Mouse (Mus musculus) lung, adult 2 months (tissue): ENCODE data around the gene Tmem8. TPM values are rescaled to one million over a fixed set of nuclear protein-coding genes. Genes with fewer than 3 reads are reported as not detected.

Source experiments
- DNase-seq: peaks from one replicate; pipeline ENCODE4 v3.0.0; 2022
- H3K4me1 ChIP-seq: fragments of 200-500 bp; 2 replicates; pipeline ENCODE4 v1.6.1; 2011; ENCODE audit warnings: low read length; ENCODE audit not compliant: control insufficient read depth, insufficient read depth
- H3K4me3 ChIP-seq: fragments of 200-500 bp; replicated peaks from 2 replicates; pipeline ENCODE3; 2011; ENCODE audit warnings: low read depth, mild to moderate bottlenecking, control low read depth, low read length; ENCODE audit errors: extremely low read depth
- CTCF ChIP-seq: fragments of 200-500 bp; IDR thresholded peaks from 2 replicates; pipeline ENCODE4 v1.5.1; 2011; ENCODE audit warnings: mild to moderate bottlenecking, low read length, control low read depth; ENCODE audit not compliant: insufficient read depth
- POLR2A ChIP-seq: fragments of 200-500 bp; IDR thresholded peaks from 2 replicates; pipeline ENCODE4 v1.6.1; 2011; ENCODE audit warnings: low read depth, mild to moderate bottlenecking, control low read depth, low read length, borderline replicate concordance; ENCODE audit errors: extremely low read depth
- WGBS: fragments of 180-500 bp; shearing (Covaris S2); methylation state at CpG from one replicate; pipeline ENCODE4 v1.1.7; 2018; 5-methylcytosine and 5-hydroxymethylcytosine counted together
- polyA plus RNA-seq: library from polyadenylated mRNA; depleted of rRNA; stranded (reverse); fragments of >200 nt; gene quantifications from 2 replicates; pipeline ENCODE4 v1.2.3, GENCODE M21; 2012

Tmem8 gene
- polyA plus RNA-seq, 1 experiment: 60.0 TPM

- DNase-seq: no peak
- TF ChIP-seq CTCF (no peak), POLR2A (no peak)
- Histone ChIP-seq H3K4me1 (peaks cover 11% of the 10 kb centered on the region), H3K4me3 (no peak overlapping the region)
- WGBS: 54% methylated on average over 5 of the region's 5 CpGs
Measured at GRCm38 (mm10) chr17:26122431-26123140, 9.5 kb downstream of the Tmem8 start.

- under 1% methylated on average over 32 of the region's 32 CpGs for WGBS
- H3K4me1 ChIP-seq: peaks cover 11% of the 10 kb centered on the region
- no peak for TF ChIP-seq CTCF
- TF ChIP-seq POLR2A: peak; percentile 100
- DNase-seq: peak; percentile 84
- H3K4me3 ChIP-seq: peak within 1 kb of the TSS; percentile 83
Measured at GRCm38 (mm10) chr17:26123267-26123684, 10.2 kb downstream of the Tmem8 start, which contains the start of gene Mrpl28. Gene Mrpl28, plus strand, starts transcription at chr17:26123500.

- no peak overlapping the region for H3K4me3 ChIP-seq
Measured at GRCm38 (mm10) chr17:26124560-26124959, 11.5 kb downstream of the Tmem8 start.

GRCm38 (mm10) chr17:26125226-26125625 lies 12.1 kb downstream of the Tmem8 start:
- H3K4me3 ChIP-seq: no peak overlapping the region
- WGBS: 90% methylated on average over 10 of the region's 10 CpGs
- no peak for TF ChIP-seq POLR2A
- no peak for TF ChIP-seq CTCF
- peaks cover 9% of the 10 kb centered on the region for H3K4me1 ChIP-seq
- DNase-seq: no peak

More at GRCm38 (mm10) chr17:26124560-26124959, 11.5 kb downstream of the Tmem8 start:
- peaks cover 11% of the 10 kb centered on the region for H3K4me1 ChIP-seq
- TF ChIP-seq POLR2A: no peak
- no peak for TF ChIP-seq CTCF
- WGBS: 80% methylated on average over 7 of the region's 7 CpGs
- DNase-seq: no peak

GRCm38 (mm10) chr17:26131062-26131732 lies 18.1 kb downstream of the Tmem8 start:
- H3K4me3 ChIP-seq: no peak overlapping the region
- DNase-seq: no peak
- 90% methylated on average over 18 of the region's 18 CpGs for WGBS
- TF ChIP-seq POLR2A: no peak
- no peak for TF ChIP-seq CTCF
- H3K4me1 ChIP-seq: no peaks in the 10 kb centered on the region

GRCm38 (mm10) chr17:26131856-26132853 lies 19.1 kb downstream of the Tmem8 start:
- Histone ChIP-seq H3K4me3 (no peak overlapping the region), H3K4me1 (no peaks in the 10 kb centered on the region)
- TF ChIP-seq POLR2A (no peak), CTCF (no peak)
- no peak for DNase-seq
- 89% methylated on average over 18 of the region's 18 CpGs for whole genome bisulfite sequencing

- H3K4me1 ChIP-seq: peaks cover 6% of the 10 kb centered on the region
- DNase-seq: no peak
- WGBS: 71% methylated on average over 11 of the region's 11 CpGs
- TF ChIP-seq POLR2A (no peak), CTCF (no peak)
- H3K4me3 ChIP-seq: no peak overlapping the region
Measured at GRCm38 (mm10) chr17:26137106-26137750, 24.1 kb downstream of the Tmem8 start.

GRCm38 (mm10) chr17:26137751-26138130 lies 24.6 kb downstream of the Tmem8 start:
- H3K4me3 ChIP-seq: no peak overlapping the region
- no peak for DNase-seq
- TF ChIP-seq POLR2A: no peak
- no peak for TF ChIP-seq CTCF
- H3K4me1 ChIP-seq: peaks cover 6% of the 10 kb centered on the region
- 68% methylated on average over 2 of the region's 2 CpGs for WGBS

GRCm38 (mm10) chr17:26138239-26138836 lies 25.2 kb downstream of the Tmem8 start, which contains the start of gene Axin1:
Gene Axin1, plus strand, starts transcription at chr17:26138688.
- TF ChIP-seq POLR2A (peak; percentile 10; the same call in 1 of the 2 replicates), CTCF (no peak)
- WGBS: under 1% methylated on average over 42 of the region's 42 CpGs
- peak; percentile 88 for DNase-seq
- H3K4me1 ChIP-seq: peaks cover 6% of the 10 kb centered on the region
- H3K4me3 ChIP-seq: peak within 1 kb of the TSS; percentile 86
